Mouse (Mus musculus) right cerebral cortex, postnatal 36 days (tissue): ENCODE data around the gene Ap5z1.

Experiments used
- DNase-seq, 2 experiments: peaks; one replicate each; pipeline ENCODE4 v3.0.0; 2022; ENCODE audit warnings: low spot score in 2 of 2, mixed read lengths in 1 of 2

The Ap5z1 gene

DNA sequence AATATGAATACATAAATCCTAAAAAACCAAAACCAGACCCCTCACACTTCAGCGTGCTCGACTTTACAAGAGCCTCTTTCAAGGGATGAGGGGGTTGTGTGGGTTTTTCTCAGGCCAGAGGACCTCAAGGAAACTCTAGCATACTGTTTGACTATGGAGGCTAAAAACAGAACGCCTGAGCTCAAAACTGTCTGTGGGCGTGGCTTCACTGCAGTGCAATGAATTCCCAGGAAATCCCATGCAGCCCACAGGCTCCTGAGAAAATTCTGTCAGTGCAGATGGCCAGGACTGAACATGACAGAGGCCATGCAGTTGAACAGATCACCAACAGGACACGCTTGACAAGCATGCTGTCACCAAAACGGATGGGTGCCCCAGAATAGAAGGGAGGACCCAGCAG lies 55.2 kb downstream of the Ap5z1 start:
- peak; percentile 16 to 28 for DNase-seq

DNA sequence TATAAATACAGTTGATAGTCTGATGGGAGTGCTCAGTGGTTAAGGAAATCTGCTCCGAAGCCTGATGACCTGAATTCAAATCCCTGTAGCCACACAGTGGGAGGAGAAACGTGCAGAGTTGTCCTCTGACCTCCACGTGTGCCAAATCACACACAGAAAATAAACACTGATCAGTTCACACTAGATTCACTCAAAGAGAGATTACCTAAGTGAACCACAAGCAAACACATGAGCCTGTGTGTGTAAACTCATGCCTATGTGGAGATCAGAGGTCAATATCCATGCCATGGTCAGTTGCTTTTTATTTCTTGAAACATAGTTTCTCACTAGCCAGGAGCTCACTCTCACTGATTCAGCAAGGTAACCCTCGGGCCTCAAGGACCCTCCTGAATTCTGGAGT lies 56.6 kb downstream of the Ap5z1 start:
- no peak for DNase-seq

DNA sequence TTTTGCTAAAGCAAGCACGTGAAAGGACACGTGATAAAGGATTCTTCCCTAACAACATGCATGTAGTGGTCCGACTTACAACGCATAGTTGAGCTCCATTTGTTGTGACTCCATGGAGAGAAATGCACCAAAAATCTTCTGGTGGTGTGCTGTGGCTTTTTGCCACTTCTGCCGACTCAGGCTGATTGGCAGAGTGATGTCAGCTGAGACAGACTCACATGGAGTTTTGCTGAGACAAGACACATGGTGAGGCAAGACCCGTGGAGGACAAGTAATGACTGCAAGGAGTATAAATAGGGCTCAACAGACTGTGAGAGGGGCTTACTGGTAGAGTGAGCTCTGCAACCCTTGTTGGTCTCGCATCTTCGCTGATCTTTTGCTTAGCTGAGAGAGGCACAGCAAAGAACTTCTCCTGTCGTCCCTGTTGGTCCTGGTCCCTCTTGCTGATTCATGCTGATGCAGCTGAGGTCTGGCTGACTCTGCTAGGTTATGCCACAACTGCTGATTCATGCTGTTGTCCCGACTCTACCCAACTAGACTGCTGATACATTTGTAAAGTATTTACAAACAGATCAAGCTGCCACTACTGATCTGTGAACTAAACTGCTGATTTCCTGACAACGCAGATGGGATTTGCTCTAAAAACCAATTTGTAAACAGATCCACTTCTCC lies 57.6 kb downstream of the Ap5z1 start:
- no peak for DNase-seq

DNA sequence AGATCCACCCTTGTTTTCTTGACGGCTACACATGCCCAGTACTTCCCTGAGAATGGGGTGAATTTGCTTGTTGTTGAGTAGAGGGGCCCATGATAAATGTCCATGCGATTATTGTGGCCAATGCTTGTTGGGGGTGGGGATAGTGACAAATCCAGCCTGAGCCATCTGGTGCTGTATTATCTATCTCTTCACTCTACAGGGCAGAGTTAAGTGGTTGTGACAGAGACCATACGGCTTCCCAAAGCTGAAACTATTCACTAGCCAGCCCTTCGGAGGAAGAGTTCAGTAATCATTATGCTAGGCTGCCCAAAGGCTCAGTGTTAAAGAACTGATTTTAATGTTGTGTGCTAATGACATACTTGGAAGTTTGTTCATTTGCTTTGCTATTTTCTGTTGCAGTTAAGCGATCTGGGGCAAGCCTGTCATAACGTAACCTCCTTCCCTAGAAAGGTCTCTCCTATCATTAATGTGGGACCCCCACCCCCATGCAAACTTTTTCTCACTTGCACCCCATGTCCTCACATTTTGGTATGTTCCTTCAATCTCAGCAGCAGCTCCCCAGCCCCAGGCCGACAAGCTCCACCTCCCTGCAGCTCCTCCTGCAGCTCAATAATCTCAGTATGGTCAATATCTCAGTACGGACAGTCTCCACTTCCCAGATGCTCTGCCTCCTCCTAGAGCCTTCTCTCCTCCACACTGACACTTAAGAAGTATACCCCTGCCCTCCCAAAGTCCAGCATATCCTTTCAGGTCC lies 61.1 kb downstream of the Ap5z1 start:
- no peak for DNase-seq
